Mouse (Mus musculus) neutrophil, adult 59 days (primary cell): ENCODE results near the gene Pfkfb4. TPM values are rescaled to one million over a fixed set of nuclear protein-coding genes. Genes with fewer than 3 reads are reported as not detected.

Experiments used
- total RNA-seq, 2 experiments: library from RNA; stranded (reverse); gene quantifications; 1 replicate in 1 of 2; 2 replicates in 1 of 2; pipeline ENCODE4 v1.2.4; 2023

Pfkfb4 gene
- 100 to 1,000 TPM; 145 to 160 TPM for total RNA-seq

DNA sequence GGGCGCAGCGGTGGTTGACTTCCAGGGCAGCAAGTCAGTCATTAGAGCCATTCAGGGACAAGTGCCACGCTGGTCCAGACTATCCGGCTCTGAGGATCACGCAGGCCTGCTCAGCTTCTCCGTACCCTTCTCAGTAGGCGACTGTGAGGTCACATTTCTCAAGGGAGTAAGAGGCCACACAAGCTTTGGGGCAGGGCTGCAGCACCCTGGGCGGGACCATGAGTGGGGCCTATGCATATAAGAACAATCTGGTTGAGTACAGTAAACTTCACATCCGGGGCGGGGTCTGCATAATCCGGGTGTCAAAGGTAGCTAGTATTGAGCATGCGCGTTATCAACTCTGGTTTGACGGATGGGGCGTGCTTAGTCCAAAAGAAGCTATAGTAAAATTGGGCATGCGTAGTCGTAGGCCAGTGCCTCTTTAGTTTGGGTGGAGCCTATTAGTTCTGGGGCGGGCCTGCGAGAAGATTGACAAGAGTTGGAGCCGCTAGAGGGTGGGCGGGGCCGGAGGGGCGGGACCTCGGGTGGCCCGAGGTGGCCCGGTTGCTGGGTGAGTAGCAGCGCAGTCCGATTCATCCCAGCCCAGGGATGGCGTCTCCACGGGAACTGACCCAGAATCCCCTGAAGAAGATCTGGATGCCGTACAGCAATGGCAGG lies at the start of gene Pfkfb4:
Gene Pfkfb4, plus strand, starts transcription at position 351 of the 657 bp plus-strand sequence.

DNA sequence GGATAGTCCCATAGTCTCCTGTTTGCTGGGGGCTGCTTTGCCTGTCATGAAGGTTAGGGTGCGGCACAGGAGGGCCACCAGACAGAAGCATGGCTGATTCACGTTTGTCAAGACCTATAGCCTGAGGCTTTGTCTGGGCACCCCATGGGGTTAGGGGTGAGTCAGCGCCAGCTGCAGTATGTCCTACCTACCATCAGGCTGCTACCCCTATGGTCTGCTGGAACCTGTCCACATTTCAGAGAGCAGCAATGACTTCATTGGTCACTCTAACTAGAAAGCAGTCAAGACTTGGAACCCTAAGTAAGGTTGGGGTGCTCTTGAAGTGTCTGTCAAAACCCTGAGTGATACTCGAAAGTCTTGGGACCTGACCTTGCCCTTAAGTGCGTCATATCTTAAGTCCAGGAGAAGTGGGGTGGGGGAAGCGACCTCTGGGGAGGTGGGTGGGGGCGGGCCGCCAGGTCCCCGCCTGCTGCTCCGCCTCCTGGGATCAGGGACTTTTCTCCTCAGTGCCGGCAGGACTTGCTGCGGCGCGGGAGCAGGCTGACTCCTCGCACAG lies 38.4 kb upstream of the Pfkfb4 start, which contains the start of gene Col7a1:
Gene Col7a1, plus strand, starts transcription at position 506 of the 556 bp plus-strand sequence.

DNA sequence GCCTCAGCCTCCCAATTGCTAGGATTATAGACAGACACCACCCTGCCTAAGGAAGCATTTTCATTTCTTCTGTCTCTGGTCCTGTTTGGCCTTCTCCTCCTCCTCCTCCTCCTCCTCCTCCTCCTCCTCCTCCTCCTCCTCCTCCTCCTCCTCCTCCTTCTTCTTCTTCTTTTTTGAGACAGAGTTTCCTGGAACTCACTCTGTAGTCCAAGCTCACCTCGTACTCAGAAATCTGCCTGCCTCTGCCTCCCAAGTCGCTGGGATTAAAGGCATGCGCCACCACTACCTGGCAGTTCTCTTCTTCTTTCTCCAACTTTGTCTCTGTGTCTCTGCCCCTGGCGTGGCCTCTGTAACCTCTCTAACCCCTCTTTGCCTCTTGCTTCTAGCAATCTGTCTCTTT lies 5.9 kb upstream of the Pfkfb4 start, which contains the start of gene Ucn2:
Gene Ucn2, plus strand, starts transcription at position 301 of the 400 bp plus-strand sequence.

DNA sequence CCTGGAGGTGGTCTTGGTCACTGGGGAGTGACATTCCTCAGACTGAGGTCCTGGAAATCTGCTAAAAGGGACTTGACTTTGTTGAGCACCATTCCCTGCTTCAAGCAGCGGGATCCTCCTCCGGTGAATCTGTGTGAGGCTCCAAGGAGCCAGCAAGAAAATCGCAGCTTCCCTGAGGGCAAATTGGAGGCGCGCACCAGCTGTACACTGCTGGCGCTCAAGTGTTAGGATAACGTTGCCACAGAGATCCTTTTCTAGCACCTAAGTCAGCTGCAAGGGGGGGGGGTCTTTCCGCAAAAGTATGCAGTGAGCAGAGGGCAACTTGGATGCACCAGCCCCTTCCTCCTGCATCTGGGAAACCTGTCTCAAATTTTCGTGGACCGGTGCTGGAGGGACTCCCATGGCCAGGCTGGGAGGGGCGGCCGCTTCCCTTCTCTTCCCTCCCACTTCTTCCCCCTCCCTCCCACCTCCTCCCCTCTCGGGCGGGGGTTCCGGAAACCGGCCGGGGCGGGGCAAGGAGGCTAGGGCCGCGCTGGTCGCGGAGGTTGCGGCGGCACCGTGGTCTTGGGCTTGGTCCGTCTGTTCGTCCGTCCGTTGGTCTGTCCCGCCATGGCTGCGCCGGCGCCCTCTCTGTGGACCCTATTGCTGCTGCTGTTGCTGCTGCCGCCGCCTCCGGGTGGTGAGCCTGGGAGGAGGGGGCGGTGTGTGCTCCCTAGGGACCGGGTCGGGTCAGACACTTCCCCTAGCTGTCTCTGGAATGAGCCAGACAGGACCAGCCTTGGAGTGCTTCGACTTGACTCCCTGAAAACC lies 46.7 kb downstream of the Pfkfb4 start, which contains the start of gene Shisa5:
Gene Shisa5, plus strand, starts transcription at position 480 of the 810 bp plus-strand sequence.

DNA sequence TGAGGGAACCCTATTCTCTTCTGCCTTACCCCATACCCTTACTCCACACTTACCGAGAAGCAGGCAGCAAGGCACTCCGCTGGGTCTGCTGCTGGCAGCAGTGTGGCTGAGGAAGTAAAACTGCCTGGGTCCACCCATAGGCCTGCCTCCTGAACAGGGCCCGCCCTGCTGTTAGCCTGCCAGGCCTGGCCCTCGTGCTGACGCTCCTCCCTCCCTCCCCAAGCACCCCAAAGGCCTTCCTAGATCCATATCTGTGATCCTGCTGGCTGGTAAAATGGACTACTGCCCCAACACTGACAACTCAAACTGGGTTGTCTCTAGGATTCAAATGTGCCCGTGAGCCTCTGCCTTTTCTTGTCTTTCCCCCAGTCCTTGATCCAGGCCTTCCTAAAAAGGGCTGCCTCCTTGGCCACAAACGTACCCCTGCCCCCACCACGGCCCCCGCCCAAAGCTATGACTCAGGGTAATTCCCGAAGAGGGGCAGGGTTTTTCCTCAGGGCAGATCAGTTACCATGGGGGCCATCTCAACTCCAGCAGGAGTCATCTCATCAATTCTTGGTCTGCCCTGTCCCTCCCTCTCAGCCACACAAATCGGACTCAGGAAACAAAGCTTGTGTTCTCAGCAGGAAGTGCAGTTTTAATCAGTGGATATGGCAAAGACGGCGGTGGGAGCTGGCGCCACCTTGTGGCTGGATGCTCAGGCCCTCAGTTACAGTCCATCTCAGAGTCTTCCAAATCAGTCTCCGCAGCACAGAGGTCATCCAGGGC lies 67.7 kb downstream of the Pfkfb4 start, which contains the start of gene Trex1:
Gene Trex1, minus strand, starts transcription at position 599 of the 768 bp plus-strand sequence.

DNA sequence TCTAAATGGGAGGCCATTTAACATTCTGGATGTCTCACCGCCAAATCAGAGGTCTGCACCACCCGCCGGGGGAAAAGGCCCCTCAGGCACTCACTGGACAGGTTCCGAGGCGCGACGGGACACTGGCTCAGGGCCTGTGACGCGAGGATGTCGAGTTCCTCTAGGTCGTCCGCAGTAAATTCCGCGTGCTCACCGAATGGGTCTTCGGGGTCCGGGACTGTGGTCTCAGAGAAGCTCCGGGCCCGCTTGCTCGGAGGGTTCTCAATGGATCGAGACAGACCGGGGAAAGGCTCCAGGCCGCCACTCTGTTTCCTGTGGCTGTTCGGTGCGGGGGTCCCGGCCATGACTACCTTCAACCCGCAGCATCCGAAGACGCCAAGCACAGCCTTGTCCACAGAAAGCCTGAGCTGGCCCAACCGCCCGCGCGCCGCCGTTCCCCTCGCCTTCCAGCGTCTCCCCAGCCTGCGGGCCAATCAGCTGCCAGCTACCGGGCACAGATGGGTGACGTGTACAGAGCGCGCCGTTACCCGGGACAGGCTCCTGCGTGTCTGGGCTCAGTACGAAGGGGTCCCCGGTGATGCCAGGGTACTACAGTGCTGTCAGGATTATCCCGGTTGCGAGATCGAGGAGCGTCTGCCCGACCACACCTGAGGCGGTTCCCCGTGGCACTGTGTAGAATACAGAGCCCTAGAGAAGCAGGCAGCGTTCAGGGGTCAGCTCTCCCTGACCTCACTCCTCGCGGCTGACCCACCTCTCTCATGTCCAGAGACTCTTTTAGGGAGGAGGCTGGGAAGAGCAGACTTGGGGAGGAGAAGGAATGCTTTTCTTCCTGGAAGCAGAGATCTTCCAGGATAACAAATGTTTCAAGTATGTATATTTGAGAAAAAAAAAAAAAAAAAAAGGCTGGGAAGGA lies 82.3 kb downstream of the Pfkfb4 start, which contains the start of gene Atrip:
Gene Atrip, minus strand, starts transcription at position 464 of the 913 bp plus-strand sequence.

Other genes with a start within 250 kb of the Pfkfb4 start
- 10 to 100 TPM; 37.4 to 37.5 TPM for gene Ip6k2, start 208.0 kb upstream of the Pfkfb4 start, total RNA-seq
- 10 to 100 TPM in 1 of 2 experiments, 1 to 10 TPM in 1; 8.0 to 11.6 TPM for gene Nckipsd, start 183.4 kb upstream of the Pfkfb4 start, total RNA-seq
- gene Celsr3, start 165.5 kb upstream of the Pfkfb4 start, total RNA-seq: 10 to 100 TPM; 62.0 to 66.3 TPM
- gene Slc26a6, start 138.5 kb upstream of the Pfkfb4 start, total RNA-seq: 10 to 100 TPM in 1 of 2 experiments, 1 to 10 TPM in 1; 7.8 to 10.0 TPM
- not detected for gene Tmem89, start 77.2 kb upstream of the Pfkfb4 start, total RNA-seq
- gene Uqcrc1, start 55.1 kb upstream of the Pfkfb4 start, total RNA-seq: 100 to 1,000 TPM; 138 to 154 TPM
- 1 to 10 TPM; 1.4 to 2.2 TPM for gene Col7a1, start 38.2 kb upstream of the Pfkfb4 start, total RNA-seq
- gene Ucn2, start 5.8 kb upstream of the Pfkfb4 start, total RNA-seq: under 1 TPM in 1 of 2 experiments, not detected in 1; 0.33 TPM
- 100 to 1,000 TPM; 198 to 256 TPM for gene Shisa5, start 46.8 kb downstream of the Pfkfb4 start, total RNA-seq
- 10 to 100 TPM; 46.5 to 47.0 TPM for gene Trex1, start 68.0 kb downstream of the Pfkfb4 start, total RNA-seq
- 10 to 100 TPM; 12.7 to 16.1 TPM for gene Atrip, start 82.3 kb downstream of the Pfkfb4 start, total RNA-seq
- 1 to 10 TPM; 5.3 to 5.7 TPM for gene Ccdc51, start 90.7 kb downstream of the Pfkfb4 start, total RNA-seq
- gene Tma7, start 90.8 kb downstream of the Pfkfb4 start, total RNA-seq: 100 to 1,000 TPM; 255 to 275 TPM
- gene Plxnb1, start 103.6 kb downstream of the Pfkfb4 start, total RNA-seq: not detected
- gene Fbxw21, start 170.3 kb downstream of the Pfkfb4 start, total RNA-seq: not detected
- not detected for gene Fbxw13, start 204.2 kb downstream of the Pfkfb4 start, total RNA-seq
- gene Fbxw20, start 243.0 kb downstream of the Pfkfb4 start, total RNA-seq: not detected